Mouse (Mus musculus) spleen, postnatal 14 days (tissue): ENCODE data around the gene Vax2.

Source experiments
- DNase-seq, 2 experiments: peaks; one replicate each; pipeline ENCODE4 v3.0.0; 2021 to 2022; ENCODE audit warnings: low spot score in 2 of 2

Vax2 gene

GRCm38 (mm10) chr6:83762880-83763431 lies 51.9 kb downstream of the Vax2 start:
- no peak for DNase-seq

DNA sequence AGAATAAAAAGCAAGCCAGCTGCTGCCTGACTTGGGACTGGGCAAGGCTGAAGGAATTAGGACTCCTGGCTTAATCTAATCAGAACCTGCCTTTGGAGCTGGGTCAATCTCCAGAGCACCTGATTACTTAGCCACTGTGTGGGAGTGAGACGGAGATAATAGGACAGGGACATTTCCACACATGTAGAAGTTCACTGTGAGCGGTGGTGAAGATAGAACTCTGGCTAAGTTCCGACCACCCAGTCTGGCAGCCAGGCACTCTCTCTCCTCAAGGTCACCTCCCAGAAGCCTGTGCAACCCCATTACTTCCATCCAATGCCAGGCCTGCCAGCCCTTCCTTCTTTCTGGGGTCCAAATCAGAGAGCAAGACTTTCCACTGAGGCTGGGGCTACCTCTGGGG lies 55.9 kb downstream of the Vax2 start:
- no peak for DNase-seq

GRCm38 (mm10) chr6:83768485-83768884 lies 57.4 kb downstream of the Vax2 start:
- DNase-seq: no peak

- no peak for DNase-seq
Measured at GRCm38 (mm10) chr6:83774126-83774525, 63.1 kb downstream of the Vax2 start.

- no peak for DNase-seq
Measured at GRCm38 (mm10) chr6:83774781-83775563, 63.9 kb downstream of the Vax2 start.

- DNase-seq: peak; percentile 84 to 86
Measured at GRCm38 (mm10) chr6:83775638-83776293, 64.7 kb downstream of the Vax2 start, which contains the start of gene Tex261. Gene Tex261 (minus strand): TSS chr6:83775813.

DNA sequence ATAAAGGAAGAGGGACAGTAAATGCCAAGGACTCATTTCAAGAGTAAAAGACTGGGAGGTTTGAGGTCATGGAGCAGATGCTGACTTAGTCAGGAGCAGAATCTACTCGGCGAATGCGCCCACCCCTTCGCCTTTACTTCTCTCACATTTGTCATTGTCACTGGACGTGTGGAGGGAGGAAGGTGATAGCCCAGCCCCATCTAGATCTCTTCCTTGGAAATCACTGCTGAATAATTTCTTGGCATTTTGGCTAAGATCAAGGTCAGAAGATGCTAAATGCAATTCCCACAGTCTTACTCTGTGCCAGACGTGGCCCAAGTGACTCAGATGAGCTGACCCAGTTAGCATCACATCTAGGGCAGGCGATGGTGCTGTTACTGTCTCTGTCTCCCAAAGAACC lies 67.2 kb downstream of the Vax2 start:
- no peak for DNase-seq

- DNase-seq: peak in 1 of 2 experiments; percentile 39
Measured at GRCm38 (mm10) chr6:83779026-83779425, 68.0 kb downstream of the Vax2 start.

GRCm38 (mm10) chr6:83786426-83786825 lies 75.4 kb downstream of the Vax2 start:
- no peak for DNase-seq
